Mouse (Mus musculus) olfactory bulb, adult 2 months (tissue): ENCODE measurements around the gene Aste1. TPM values are rescaled to one million over a fixed set of nuclear protein-coding genes. Genes with fewer than 3 reads are reported as not detected.

Source experiments
- H3K27ac ChIP-seq: fragments of 200-500 bp; 2 replicates; pipeline ENCODE4 v1.5.1; 2012; ENCODE audit warnings: low read depth, low read length; ENCODE audit not compliant: insufficient read depth
- H3K4me1 ChIP-seq: fragments of 200-500 bp; 2 replicates; pipeline ENCODE4 v1.6.1; 2012; ENCODE audit warnings: low read length; ENCODE audit not compliant: control insufficient read depth, insufficient read depth
- H3K4me3 ChIP-seq: fragments of 200-500 bp; 2 replicates; pipeline ENCODE4 v1.5.1; 2012; ENCODE audit warnings: mild to moderate bottlenecking, low read depth, low read length, moderate library complexity; ENCODE audit not compliant: insufficient read depth
- CTCF ChIP-seq: fragments of 200-500 bp; IDR thresholded peaks from 2 replicates; pipeline ENCODE4 v1.5.1; 2012; ENCODE audit warnings: low read depth, mild to moderate bottlenecking, low read length, moderate library complexity; ENCODE audit not compliant: insufficient read depth
- POLR2A ChIP-seq: fragments of 200-500 bp; IDR thresholded peaks from 2 replicates; pipeline ENCODE4 v1.6.1; 2012; ENCODE audit warnings: mild to moderate bottlenecking, low read depth, low read length, moderate library complexity; ENCODE audit not compliant: insufficient read depth
- WGBS: fragments of 180-500 bp; shearing (Covaris S2); methylation state at CpG from one replicate; pipeline ENCODE4 v1.1.7; 2018; 5-methylcytosine and 5-hydroxymethylcytosine counted together
- polyA plus RNA-seq: library from polyadenylated mRNA; stranded (reverse); fragments of >200 nt; gene quantifications from 2 replicates; pipeline ENCODE4 v1.2.4, GENCODE M21; 2012; ENCODE audit warnings: low replicate concordance; ENCODE audit not compliant: missing spikeins, insufficient read depth, insufficient read length

The Aste1 gene
- not detected in 2 replicates for polyA plus RNA-seq

DNA sequence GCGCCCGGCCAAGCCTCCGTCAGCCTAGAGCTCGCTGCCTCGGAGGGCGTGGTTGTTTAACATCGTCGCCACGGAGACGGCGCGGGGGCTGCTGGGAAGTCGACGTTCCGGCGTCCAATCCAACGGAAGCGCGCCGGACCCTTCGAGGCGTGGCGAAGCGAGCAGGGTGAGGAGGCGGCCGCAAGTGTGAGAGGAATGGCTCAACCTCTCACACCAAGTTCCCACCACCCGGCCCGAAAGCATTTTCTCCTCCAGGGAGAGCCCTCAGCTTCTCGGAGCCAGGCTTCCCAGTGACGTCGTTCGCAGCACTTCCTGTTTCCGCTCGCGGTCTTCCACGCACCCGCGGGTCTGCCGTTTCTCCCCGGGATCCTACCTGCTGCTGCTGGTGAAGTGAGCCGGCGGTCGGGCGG lies at the start of gene Aste1, which contains the start of gene Nek11:
Gene Aste1 (plus strand): TSS at position 175 of the 410 bp plus-strand sequence.
Gene Nek11 (minus strand): TSS at position 307 of the 410 bp plus-strand sequence.
- no peak for TF ChIP-seq CTCF
- TF ChIP-seq POLR2A: 0 out of 2 replicates have a peak, but pooled peaks have one; percentile 27
- H3K27ac ChIP-seq: peak within 1 kb of the TSS; percentile 34; the same call in 1 of the 2 replicates
- H3K4me1 ChIP-seq: peaks cover 3% of the 10 kb centered on the region
- WGBS: under 1% methylated on average over 44 of the region's 44 CpGs
- peak within 1 kb of the TSS; percentile 52 for H3K4me3 ChIP-seq

DNA sequence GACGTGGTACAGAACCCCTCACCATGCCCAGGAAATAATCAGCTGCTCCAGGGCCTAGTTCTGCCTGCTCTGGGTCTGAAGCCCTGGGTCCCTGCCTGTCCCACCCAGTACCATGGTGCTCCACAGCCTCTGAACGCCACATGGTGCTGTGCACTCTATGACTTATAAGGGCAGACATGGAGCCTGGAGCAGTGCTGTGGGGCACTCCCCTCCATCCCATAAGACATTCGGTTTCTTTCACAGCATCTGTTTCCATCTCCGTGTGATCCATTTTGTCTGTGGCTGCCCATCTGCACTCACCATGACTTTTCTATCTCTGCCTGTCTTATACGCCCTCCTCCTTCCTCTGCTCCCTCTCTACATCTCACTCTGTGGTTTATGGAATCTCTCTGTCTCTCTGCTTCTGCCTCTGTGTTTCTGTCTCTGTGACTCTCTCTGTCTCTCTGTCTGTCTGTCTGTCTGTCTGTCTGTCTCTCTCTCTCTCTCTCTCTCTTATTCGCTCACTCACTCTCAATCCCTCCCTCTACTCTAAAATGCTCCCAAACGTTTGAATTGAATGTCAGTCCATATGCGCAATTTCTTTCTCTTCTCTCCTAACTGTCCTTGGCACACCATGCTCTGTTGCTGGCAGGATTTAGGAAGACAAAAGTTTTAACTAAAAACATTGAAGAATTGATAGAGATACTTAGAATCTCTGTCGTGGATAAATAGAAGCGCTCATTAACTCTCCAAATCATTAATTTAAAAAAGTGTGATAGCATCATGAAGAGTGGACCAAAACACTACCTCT lies 46.8 kb upstream of the Aste1 start:
- no peak overlapping the region for H3K27ac ChIP-seq
- TF ChIP-seq POLR2A (no peak), CTCF (no peak)
- no peak overlapping the region for H3K4me3 ChIP-seq
- H3K4me1 ChIP-seq: no peaks in the 10 kb centered on the region
- 71% methylated on average over 10 of the region's 10 CpGs for WGBS

DNA sequence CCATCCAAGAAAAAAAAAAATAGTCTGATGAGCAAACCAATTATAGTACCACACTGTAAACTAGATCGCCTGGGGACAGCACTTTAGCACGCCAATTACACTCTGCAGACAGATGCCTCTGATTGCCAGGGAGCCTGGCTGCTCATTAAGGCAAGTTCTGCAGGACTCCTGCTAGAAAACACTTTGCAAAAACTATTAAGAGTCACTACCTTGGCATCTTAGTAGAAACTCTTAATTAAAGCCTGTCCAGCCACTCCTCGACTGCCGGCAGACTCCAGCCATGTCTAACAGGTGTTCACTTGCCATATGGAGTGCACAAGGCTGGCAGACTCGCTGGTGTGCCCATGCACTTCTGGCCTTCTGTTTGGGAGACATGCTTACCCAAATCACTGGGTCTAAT lies 46.2 kb upstream of the Aste1 start:
- TF ChIP-seq POLR2A (no peak), CTCF (no peak)
- H3K4me3 ChIP-seq: no peak overlapping the region
- 47% methylated on average over 5 of the region's 5 CpGs for WGBS
- H3K27ac ChIP-seq: no peak overlapping the region
- no peaks in the 10 kb centered on the region for H3K4me1 ChIP-seq

DNA sequence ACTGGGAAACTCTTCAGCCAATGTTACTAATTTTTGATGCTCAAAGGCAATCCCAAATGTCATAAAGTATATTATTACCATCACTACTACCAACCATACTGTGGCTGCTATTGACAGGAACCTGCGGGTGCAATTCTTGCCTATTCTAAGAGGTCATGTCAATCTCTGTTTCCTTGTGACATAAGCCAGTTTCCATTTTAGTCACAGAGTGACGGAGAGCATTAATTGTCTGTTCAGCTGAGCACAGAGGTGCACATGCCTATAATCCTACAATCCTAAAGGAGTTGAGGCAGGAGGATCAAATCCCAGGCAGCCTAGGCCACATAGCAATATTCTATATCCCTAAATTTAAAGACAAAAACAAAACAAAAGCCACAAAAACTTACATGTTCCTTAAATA lies 33.0 kb upstream of the Aste1 start:
- no peak overlapping the region for H3K27ac ChIP-seq
- TF ChIP-seq POLR2A: no peak
- no peak for TF ChIP-seq CTCF
- WGBS: 87% methylated on average over 2 of the region's 2 CpGs
- no peaks in the 10 kb centered on the region for H3K4me1 ChIP-seq
- no peak overlapping the region for H3K4me3 ChIP-seq

DNA sequence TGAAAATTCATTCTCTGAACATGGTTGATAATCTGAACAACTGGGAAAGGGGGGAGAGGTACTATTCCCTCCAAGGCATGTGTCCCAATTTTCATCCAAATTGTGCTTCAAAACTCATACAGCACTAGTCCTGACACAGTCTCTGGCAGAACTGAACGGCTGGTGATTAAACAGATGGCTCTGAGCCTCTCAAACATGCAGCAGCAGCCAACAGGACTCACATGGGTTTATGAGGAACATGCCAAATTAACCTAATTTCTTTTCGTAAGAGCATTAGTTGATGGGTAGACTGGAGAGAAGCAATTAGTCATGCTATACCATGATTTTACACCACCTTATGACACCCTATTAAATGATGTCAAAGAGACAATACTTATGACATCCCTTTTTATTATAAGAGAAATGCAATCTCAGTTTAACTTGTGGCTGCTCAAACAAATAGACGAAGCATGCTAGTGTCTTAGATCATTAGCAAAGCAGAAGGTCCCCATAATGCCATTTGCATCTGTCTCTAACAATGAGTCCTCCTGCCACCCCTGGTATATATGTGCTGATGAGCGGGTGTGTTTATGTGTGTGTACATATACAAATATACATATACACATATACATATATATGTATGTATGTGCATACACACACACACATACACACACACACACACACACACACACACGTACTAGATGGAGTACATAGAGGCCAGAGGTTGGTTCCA lies 31.5 kb upstream of the Aste1 start:
- H3K27ac ChIP-seq: no peak overlapping the region
- H3K4me3 ChIP-seq: no peak overlapping the region
- TF ChIP-seq POLR2A: no peak
- no peak for TF ChIP-seq CTCF
- no peaks in the 10 kb centered on the region for H3K4me1 ChIP-seq
- 72% methylated on average over 5 of the region's 5 CpGs for WGBS

DNA sequence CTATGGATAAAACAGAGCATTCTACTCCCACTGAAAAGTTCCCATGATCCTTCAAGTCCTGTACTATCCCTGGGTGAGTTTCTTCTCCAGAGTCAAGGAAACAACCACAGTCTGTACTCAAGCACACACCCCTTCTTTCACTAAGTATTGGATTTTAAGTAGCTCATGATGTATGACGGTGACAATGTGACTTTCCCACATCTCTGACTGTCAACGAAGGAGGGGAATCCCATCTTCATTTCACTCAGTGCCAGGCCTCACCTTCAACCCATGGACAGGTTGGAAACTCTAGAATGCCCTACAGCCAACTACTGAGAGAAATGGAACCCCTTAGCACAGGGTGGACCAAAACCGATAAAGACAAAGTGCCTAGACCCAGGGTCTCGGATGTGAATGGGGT lies 29.0 kb upstream of the Aste1 start:
- Histone ChIP-seq H3K4me3 (no peak overlapping the region), H3K27ac (no peak overlapping the region), H3K4me1 (no peaks in the 10 kb centered on the region)
- TF ChIP-seq POLR2A (no peak), CTCF (no peak)
- WGBS: 90% methylated on average over 4 of the region's 4 CpGs

DNA sequence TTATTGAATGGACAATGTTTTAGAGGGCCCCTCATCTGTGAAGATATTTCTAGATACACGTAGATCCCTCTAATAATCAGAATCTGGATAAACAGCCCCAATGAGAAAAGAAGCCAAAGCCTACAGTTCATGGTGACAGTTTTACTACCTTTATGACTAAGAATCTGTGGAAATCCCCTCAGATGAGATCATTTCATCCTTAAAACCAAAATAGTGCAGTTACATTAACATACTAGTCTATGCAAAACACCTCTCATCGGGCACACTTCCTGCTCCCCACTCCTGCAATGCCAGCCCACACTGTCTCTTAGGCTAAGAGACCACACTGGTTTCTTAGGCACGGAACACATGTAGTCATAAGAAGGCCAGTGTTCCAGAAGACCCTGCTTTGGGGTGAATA lies 26.6 kb upstream of the Aste1 start:
- no peak overlapping the region for H3K4me3 ChIP-seq
- no peak overlapping the region for H3K27ac ChIP-seq
- WGBS: 85% methylated on average over 3 of the region's 3 CpGs
- TF ChIP-seq CTCF (no peak), POLR2A (no peak)
- no peaks in the 10 kb centered on the region for H3K4me1 ChIP-seq

DNA sequence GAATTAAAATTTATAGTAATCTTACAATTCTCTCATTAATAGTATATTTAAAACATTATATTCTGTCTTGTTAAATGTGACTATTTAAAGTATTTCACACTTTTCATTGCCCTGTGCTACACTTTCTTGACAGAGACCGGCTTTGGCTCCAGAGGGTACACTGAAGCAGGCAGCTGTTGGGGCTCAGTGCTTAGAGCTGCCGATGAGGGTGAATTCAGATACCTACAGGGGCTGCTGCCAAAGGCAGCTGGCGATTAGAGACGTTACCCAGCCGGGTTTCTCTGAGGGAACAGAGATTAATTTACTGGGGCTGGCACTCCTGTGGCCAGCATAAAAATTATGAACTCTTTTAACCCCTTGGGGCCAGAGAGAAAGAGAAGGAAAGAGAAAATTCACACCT lies 20.8 kb upstream of the Aste1 start:
- no peak overlapping the region for H3K4me3 ChIP-seq
- WGBS: 40% methylated on average over 5 of the region's 5 CpGs
- no peak overlapping the region for H3K27ac ChIP-seq
- 0 out of 2 replicates have a peak, but pooled peaks cover 2% of the 10 kb centered on the region for H3K4me1 ChIP-seq
- TF ChIP-seq CTCF: no peak
- no peak for TF ChIP-seq POLR2A

DNA sequence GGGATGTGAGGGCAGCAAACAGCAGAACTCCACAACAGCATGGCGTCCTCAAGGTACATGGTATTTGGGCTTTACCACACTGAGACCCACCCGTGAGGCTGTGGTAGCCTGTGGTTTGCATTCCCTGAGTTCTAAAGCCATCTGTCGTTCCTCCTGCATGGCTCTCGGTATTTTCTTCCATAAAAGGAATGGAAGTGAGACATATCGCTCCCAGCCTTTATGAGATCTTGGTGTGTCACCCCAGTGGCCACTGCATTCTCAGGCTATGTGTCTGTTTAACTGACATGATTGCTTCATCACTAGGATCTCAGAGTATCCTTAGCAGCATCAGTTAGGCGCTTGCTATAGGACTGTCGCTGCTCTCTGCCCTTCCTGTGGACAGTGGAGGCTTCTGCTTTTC lies 18.8 kb upstream of the Aste1 start:
- TF ChIP-seq CTCF: no peak
- no peak for TF ChIP-seq POLR2A
- Histone ChIP-seq H3K4me3 (no peak overlapping the region), H3K27ac (no peak overlapping the region), H3K4me1 (0 out of 2 replicates have a peak, but pooled peaks cover 2% of the 10 kb centered on the region)
- WGBS: 90% methylated on average over 7 of the region's 7 CpGs
